Mouse (Mus musculus) testis, adult 2 months (tissue): ENCODE results near the gene Skp2. TPM values are rescaled to one million over a fixed set of nuclear protein-coding genes. Genes with fewer than 3 reads are reported as not detected.

Source experiments
- H3K27ac ChIP-seq: fragments of 200-500 bp; 2 replicates; pipeline ENCODE4 v1.5.1; 2012; ENCODE audit warnings: low read depth, low read length; ENCODE audit not compliant: control insufficient read depth, insufficient read depth
- H3K27me3 ChIP-seq: fragments of 200-500 bp; 2 replicates; pipeline ENCODE4 v1.6.1; 2012; ENCODE audit warnings: mild to moderate bottlenecking, low read length, moderate library complexity; ENCODE audit not compliant: control insufficient read depth, insufficient read depth
- H3K36me3 ChIP-seq: fragments of 200-500 bp; 2 replicates; pipeline ENCODE4 v1.6.1; 2012; ENCODE audit warnings: mild to moderate bottlenecking, low read length; ENCODE audit not compliant: control insufficient read depth, insufficient read depth
- H3K4me1 ChIP-seq: fragments of 200-500 bp; 2 replicates; pipeline ENCODE4 v1.6.1; 2012; ENCODE audit warnings: low read length; ENCODE audit not compliant: control insufficient read depth, insufficient read depth
- H3K4me3 ChIP-seq: fragments of 200-500 bp; 2 replicates; pipeline ENCODE4 v1.5.1; 2012; ENCODE audit warnings: low read depth, mild to moderate bottlenecking, low read length, moderate library complexity, mixed read lengths; ENCODE audit not compliant: control insufficient read depth
- CTCF ChIP-seq: fragments of 200-500 bp; IDR thresholded peaks from 2 replicates; pipeline ENCODE4 v1.5.1; 2012; ENCODE audit warnings: low read depth, mild to moderate bottlenecking, inconsistent platforms, low read length, moderate library complexity; ENCODE audit not compliant: control insufficient read depth, insufficient read depth, insufficient replicate concordance
- POLR2A ChIP-seq: fragments of 200-500 bp; IDR thresholded peaks from 2 replicates; pipeline ENCODE4 v1.6.1; 2012; ENCODE audit warnings: low read depth, mild to moderate bottlenecking, inconsistent platforms, low read length, moderate library complexity; ENCODE audit not compliant: control insufficient read depth
- polyA plus RNA-seq: library from polyadenylated mRNA; depleted of rRNA; stranded (reverse); fragments of >200 nt; gene quantifications from 2 replicates; pipeline ENCODE4 v1.2.3, GENCODE M21; 2012

Gene Skp2
- polyA plus RNA-seq, 1 experiment: 149 TPM

GRCm38 (mm10) chr15:9093598-9094365, 61.4 kb downstream of the Skp2 start:
- Histone ChIP-seq H3K36me3 (peaks cover 6% of the 10 kb centered on the region), H3K27ac (no peak overlapping the region)

GRCm38 (mm10) chr15:9090662-9091061, 64.6 kb downstream of the Skp2 start:
- Histone ChIP-seq H3K4me3 (no peak overlapping the region), H3K36me3 (peaks cover 4% of the 10 kb centered on the region), H3K27ac (no peak overlapping the region), H3K4me1 (peaks cover 2% of the 10 kb centered on the region; the same call in 1 of the 2 replicates), H3K27me3 (no peaks in the 10 kb centered on the region)
- TF ChIP-seq CTCF (no peak), POLR2A (no peak)

More at GRCm38 (mm10) chr15:9093598-9094365, 61.4 kb downstream of the Skp2 start:
- no peak for TF ChIP-seq POLR2A
- TF ChIP-seq CTCF: no peak
- H3K27me3 ChIP-seq: no peaks in the 10 kb centered on the region
- no peak overlapping the region; the same call in 1 of the 2 replicates for H3K4me3 ChIP-seq
- no peaks in the 10 kb centered on the region for H3K4me1 ChIP-seq

GRCm38 (mm10) chr15:9089136-9089720, 66.0 kb downstream of the Skp2 start:
- H3K36me3 ChIP-seq: peaks cover 4% of the 10 kb centered on the region
- no peak for TF ChIP-seq POLR2A
- TF ChIP-seq CTCF: no peak
- H3K4me1 ChIP-seq: peaks cover 2% of the 10 kb centered on the region; the same call in 1 of the 2 replicates
- H3K27me3 ChIP-seq: no peaks in the 10 kb centered on the region
- H3K27ac ChIP-seq: no peak overlapping the region
- H3K4me3 ChIP-seq: no peak overlapping the region

- Histone ChIP-seq H3K4me3 (no peak overlapping the region), H3K36me3 (peaks cover 4% of the 10 kb centered on the region), H3K27me3 (no peaks in the 10 kb centered on the region), H3K27ac (no peak overlapping the region), H3K4me1 (peaks cover 2% of the 10 kb centered on the region; the same call in 1 of the 2 replicates)
- TF ChIP-seq POLR2A: no peak
- TF ChIP-seq CTCF: no peak
Measured at GRCm38 (mm10) chr15:9088683-9089072, 66.5 kb downstream of the Skp2 start.

- TF ChIP-seq CTCF (no peak), POLR2A (no peak)
- H3K27ac ChIP-seq: no peak overlapping the region
- peaks cover 2% of the 10 kb centered on the region for H3K36me3 ChIP-seq
Measured at GRCm38 (mm10) chr15:9087895-9088682, 67.1 kb downstream of the Skp2 start.

GRCm38 (mm10) chr15:9087421-9087820, 67.8 kb downstream of the Skp2 start:
- TF ChIP-seq POLR2A: no peak
- TF ChIP-seq CTCF: no peak
- Histone ChIP-seq H3K27ac (no peak overlapping the region), H3K4me3 (no peak overlapping the region), H3K27me3 (no peaks in the 10 kb centered on the region), H3K4me1 (peaks cover 2% of the 10 kb centered on the region; the same call in 1 of the 2 replicates), H3K36me3 (peaks cover 2% of the 10 kb centered on the region)

More at GRCm38 (mm10) chr15:9087895-9088682, 67.1 kb downstream of the Skp2 start:
- Histone ChIP-seq H3K4me3 (no peak overlapping the region), H3K4me1 (peaks cover 2% of the 10 kb centered on the region; the same call in 1 of the 2 replicates), H3K27me3 (no peaks in the 10 kb centered on the region)

- no peak overlapping the region for H3K27ac ChIP-seq
- H3K36me3 ChIP-seq: peaks cover 2% of the 10 kb centered on the region
Measured at GRCm38 (mm10) chr15:9086813-9087212, 68.4 kb downstream of the Skp2 start.

More at GRCm38 (mm10) chr15:9086813-9087212, 68.4 kb downstream of the Skp2 start:
- Histone ChIP-seq H3K27me3 (no peaks in the 10 kb centered on the region), H3K4me3 (no peak overlapping the region), H3K4me1 (peaks cover 2% of the 10 kb centered on the region; the same call in 1 of the 2 replicates)
- TF ChIP-seq POLR2A (no peak), CTCF (no peak)
